Mouse (Mus musculus): Measurements from ENCODE around the gene Schip1.

GRCm38 (mm10) chr3:68160760-68161159, 96.2 kb downstream of the Schip1 start:
- TF ChIP-seq GATA1 (IDR thresholded peaks at IDR 0.05; ENCODE audit: low read length), result no peak
- no peak for TF ChIP-seq TAL1 (IDR thresholded peaks at IDR 0.05; ENCODE audit: low read length)
